Mouse (Mus musculus) olfactory bulb, adult 2 months (tissue): ENCODE data around the gene Il1r1.

Source experiments
- CTCF ChIP-seq: fragments of 200-500 bp; IDR thresholded peaks from 2 replicates; pipeline ENCODE4 v1.5.1; 2012; ENCODE audit warnings: low read depth, mild to moderate bottlenecking, low read length, moderate library complexity; ENCODE audit not compliant: insufficient read depth
- POLR2A ChIP-seq: fragments of 200-500 bp; IDR thresholded peaks from 2 replicates; pipeline ENCODE4 v1.6.1; 2012; ENCODE audit warnings: mild to moderate bottlenecking, low read depth, low read length, moderate library complexity; ENCODE audit not compliant: insufficient read depth

DNA sequence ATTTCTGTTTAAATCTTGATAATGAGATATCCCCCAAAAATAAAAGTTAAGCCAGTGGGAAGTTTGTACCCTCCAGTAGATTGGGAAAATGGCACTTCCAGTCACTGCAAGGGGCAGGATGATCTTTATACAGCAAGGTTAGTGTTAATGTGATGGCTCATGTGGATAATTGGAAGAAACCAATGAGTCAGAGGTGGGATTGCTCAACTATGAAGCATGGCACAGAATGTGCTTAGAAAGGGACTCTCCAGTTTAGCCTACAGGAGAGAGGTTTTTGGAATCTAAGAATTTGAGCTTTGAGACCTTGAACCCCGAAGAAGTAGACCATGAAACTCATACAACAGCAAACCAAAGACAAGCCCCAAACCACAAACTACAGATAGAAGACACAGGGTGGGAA, 114.5 kb downstream of the Il1r1 start:
- TF ChIP-seq POLR2A (no peak), CTCF (no peak)
